Mouse (Mus musculus): Measurements from ENCODE around the gene Vim.

DNA sequence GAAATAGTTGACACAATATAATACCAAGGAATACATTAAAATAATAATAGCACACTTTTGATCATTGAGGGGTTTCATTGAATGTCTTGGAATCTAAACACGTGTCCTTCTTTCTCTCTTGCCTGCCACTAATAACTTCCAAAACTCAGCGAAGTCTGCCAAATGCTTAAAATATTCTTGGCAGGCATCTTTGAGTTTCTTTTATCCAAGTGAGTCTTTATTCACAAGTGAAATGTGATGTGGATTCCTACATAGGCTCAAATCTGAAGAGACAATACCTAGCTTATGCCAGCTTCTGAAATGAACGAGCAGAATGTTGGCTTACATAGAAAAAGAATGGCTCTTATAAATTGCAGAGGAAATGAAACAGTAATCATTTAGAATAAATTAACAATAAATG, 25.0 kb upstream of the Vim start:
- TF ChIP-seq CTCF (IDR thresholded peaks at IDR 0.05; ENCODE audit: borderline replicate concordance, insufficient read depth, low read length), result no peak
- no peak for TF ChIP-seq POLR2A (IDR thresholded peaks at IDR 0.05; ENCODE audit: low read depth, low read length)

Measured in embryonic fibroblast, embryonic 13.5 days (primary cell).